Mouse (Mus musculus) MEL (cell line): ENCODE measurements around the gene Fbn1. TPM values are rescaled to one million over a fixed set of nuclear protein-coding genes. Genes with fewer than 3 reads are reported as not detected.
"Not testable (repeated sequence)": the region's sequence is repeated elsewhere in the genome, so short reads cannot be mapped to it uniquely, and the experiment has no call there.

ENCODE experiments used
- DNase-seq: peaks from one replicate; pipeline ENCODE4 v3.0.0; 2011; ENCODE audit warnings: low read depth, low spot score
- H3K27ac ChIP-seq: 2 replicates; pipeline ENCODE4 v1.5.1; 2012; ENCODE audit warnings: low read depth, mild to moderate bottlenecking, control low read depth, low read length, moderate library complexity; ENCODE audit not compliant: control insufficient read depth
- H3K27me3 ChIP-seq, 2 experiments: fragments of 150-350 bp in 1 of 2; sonication (generic) in 1 of 2; 2 replicates each; pipeline ENCODE4 v1.6.1; 2012; ENCODE audit warnings: low read length in 2 of 2, mild to moderate bottlenecking in 2 of 2, improper control_type of control experiment in 1 of 2, moderate library complexity in 1 of 2; ENCODE audit not compliant: insufficient read depth in 2 of 2, control insufficient read depth in 1 of 2
- H3K36me3 ChIP-seq, 2 experiments: 2 replicates each; pipeline ENCODE4 v1.6.1; 2012 to 2014; ENCODE audit warnings: low read length in 2 of 2, improper control_type of control experiment in 1 of 2, inconsistent platforms in 1 of 2, mild to moderate bottlenecking in 1 of 2; ENCODE audit not compliant: insufficient read depth in 2 of 2, control insufficient read depth in 1 of 2
- H3K4me1 ChIP-seq, 2 experiments: fragments of 150-350 bp in 1 of 2; sonication (generic) in 1 of 2; 2 replicates each; pipeline ENCODE4 v1.6.1; 2012; ENCODE audit warnings: low read length in 2 of 2, improper control_type of control experiment in 1 of 2, mild to moderate bottlenecking in 1 of 2; ENCODE audit not compliant: insufficient read depth in 2 of 2, control insufficient read depth in 1 of 2
- H3K4me3 ChIP-seq, 2 experiments: fragments of 150-350 bp in 1 of 2; sonication (generic) in 1 of 2; 2 replicates each; pipeline ENCODE4 v1.5.1; 2012; ENCODE audit warnings: low read depth in 2 of 2, low read length in 2 of 2, mild to moderate bottlenecking in 2 of 2, moderate library complexity in 2 of 2, control low read depth in 1 of 2, improper control_type of control experiment in 1 of 2; ENCODE audit not compliant: control insufficient read depth in 1 of 2, insufficient read depth in 1 of 2
- H3K79me2 ChIP-seq: 2 replicates; pipeline ENCODE4 v1.6.1; 2012; ENCODE audit warnings: mild to moderate bottlenecking, low read length, moderate library complexity; ENCODE audit not compliant: control insufficient read depth, poor library complexity, insufficient read depth
- H3K9ac ChIP-seq: 2 replicates; pipeline ENCODE4 v1.6.1; 2012; ENCODE audit warnings: low read depth, mild to moderate bottlenecking, control low read depth, low read length, moderate library complexity; ENCODE audit not compliant: control insufficient read depth, poor library complexity, severe bottlenecking
- H3K9me3 ChIP-seq: fragments of 150-350 bp; sonication (generic); replicated peaks from 2 replicates; pipeline ENCODE4 v1.6.1; 2012; ENCODE audit warnings: mild to moderate bottlenecking, low read length, improper control_type of control experiment, moderate library complexity; ENCODE audit not compliant: insufficient read depth
- CHD1 ChIP-seq: IDR thresholded peaks from 2 replicates; pipeline ENCODE4 v1.6.1; 2012; ENCODE audit warnings: low read depth, mild to moderate bottlenecking, inconsistent platforms, low read length, improper control_type of control experiment
- GABPA ChIP-seq: IDR thresholded peaks from 2 replicates; pipeline ENCODE4 v1.6.1; 2012; ENCODE audit warnings: low read depth, mild to moderate bottlenecking, inconsistent platforms, low read length, improper control_type of control experiment, moderate library complexity
- KAT2A ChIP-seq: conservative IDR thresholded peaks from 2 replicates; pipeline ENCODE4 v1.6.1; 2012; ENCODE audit warnings: low read depth, low read length, improper control_type of control experiment, inconsistent platforms
- MAFK ChIP-seq: IDR thresholded peaks from 2 replicates; pipeline ENCODE4 v1.6.1; 2011; ENCODE audit warnings: low read depth, mild to moderate bottlenecking, low read length, improper control_type of control experiment, borderline replicate concordance
- MEF2A ChIP-seq: IDR thresholded peaks from 2 replicates; pipeline ENCODE4 v1.6.1; 2014; ENCODE audit warnings: low read depth, mild to moderate bottlenecking, inconsistent platforms, low read length, improper control_type of control experiment; ENCODE audit not compliant: poor library complexity, insufficient replicate concordance, severe bottlenecking; ENCODE audit errors: extremely low read depth
- MYB ChIP-seq: IDR thresholded peaks from 2 replicates; pipeline ENCODE4 v1.6.1; 2011; ENCODE audit warnings: mild to moderate bottlenecking, low read depth, low read length, improper control_type of control experiment
- POLR2AphosphoS5 ChIP-seq: IDR thresholded peaks from 2 replicates; pipeline ENCODE4 v1.6.1; 2012; ENCODE audit warnings: low read depth, borderline replicate concordance, mild to moderate bottlenecking, inconsistent platforms, low read length, moderate library complexity, mixed read lengths
- TAL1 ChIP-seq: IDR thresholded peaks from 2 replicates; pipeline ENCODE4 v1.6.1; 2012; ENCODE audit warnings: mild to moderate bottlenecking, inconsistent platforms, low read length, moderate library complexity, mixed read lengths
- USF1 ChIP-seq: IDR thresholded peaks from 2 replicates; pipeline ENCODE4 v1.6.1; 2014; ENCODE audit warnings: low read depth, mild to moderate bottlenecking, inconsistent platforms, low read length, improper control_type of control experiment, moderate library complexity
- USF2 ChIP-seq, 2 experiments: IDR thresholded peaks; 2 replicates each; pipeline ENCODE4 v1.6.1; 2011 to 2012; ENCODE audit warnings: improper control_type of control experiment in 2 of 2, low read length in 2 of 2, borderline replicate concordance in 1 of 2, inconsistent platforms in 1 of 2, low read depth in 1 of 2, mild to moderate bottlenecking in 1 of 2; ENCODE audit not compliant: insufficient read depth in 1 of 2
- ZKSCAN1 ChIP-seq: IDR thresholded peaks from 2 replicates; pipeline ENCODE4 v1.6.1; 2012; ENCODE audit warnings: low read depth, mild to moderate bottlenecking, inconsistent platforms, low read length, improper control_type of control experiment, moderate library complexity
- ZMIZ1 ChIP-seq: IDR thresholded peaks from 2 replicates; pipeline ENCODE4 v1.6.1; 2012; ENCODE audit warnings: low read depth, mild to moderate bottlenecking, inconsistent platforms, low read length, improper control_type of control experiment, moderate library complexity
- polyA plus RNA-seq, 2 experiments: library from polyadenylated mRNA; stranded (reverse) in 1 of 2; unstranded in 1 of 2; fragments of >175 nt in 1 of 2; fragments of >200 nt in 1 of 2; gene quantifications; 2 replicates each; pipeline versions ENCODE4 v1.2.1 to v1.2.4; 2012; ENCODE audit warnings: low replicate concordance in 2 of 2, low read depth in 1 of 2; ENCODE audit not compliant: insufficient read length in 2 of 2, insufficient read depth in 1 of 2, missing spikeins in 1 of 2
- total RNA-seq: library from RNA; depleted of rRNA; stranded (reverse); fragments of 300-350 nt; gene quantifications from 2 replicates; pipeline ENCODE4 v1.2.3, GENCODE M21; 2012

Gene Fbn1
- total and polyA plus RNA-seq, 3 experiments: 0.01 TPM; not detected in 2

DNA sequence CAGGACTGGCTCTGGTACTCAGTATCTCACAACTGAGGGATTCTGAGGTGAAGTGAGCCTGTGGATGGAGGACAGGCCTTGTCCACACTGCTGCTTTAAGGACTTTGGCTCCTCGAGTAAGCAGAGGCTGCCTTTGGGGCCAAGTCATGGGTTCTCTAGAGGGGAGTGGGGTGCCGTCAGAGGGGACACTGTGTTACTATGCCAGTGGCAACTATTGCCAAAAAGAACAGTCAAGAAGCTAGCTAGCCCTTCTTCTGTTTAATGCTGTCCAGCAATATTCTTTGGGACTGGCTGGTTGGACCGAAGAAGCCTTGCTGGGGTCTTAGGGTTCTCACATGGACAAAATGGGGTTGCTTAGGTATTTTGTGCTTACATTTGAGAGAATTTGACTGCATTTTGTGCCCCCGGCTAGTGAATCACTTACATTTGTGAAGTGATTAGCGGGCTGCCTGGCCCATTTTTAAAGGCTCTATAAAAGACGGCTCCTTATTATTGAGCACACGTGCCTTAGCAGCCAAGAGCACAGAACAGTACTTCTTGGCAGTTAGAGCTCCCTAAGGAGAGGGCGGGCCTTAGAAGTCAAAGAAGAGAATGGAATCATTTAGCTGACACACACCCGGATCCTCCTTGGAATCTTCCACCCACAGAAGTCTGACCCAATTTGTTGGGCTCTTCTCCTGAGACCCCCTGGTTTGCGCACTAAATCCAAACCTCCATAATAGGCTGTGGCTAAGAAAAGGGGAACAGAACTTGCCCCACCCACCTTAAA lies 217.4 kb downstream of the Fbn1 start:
- H3K4me3 ChIP-seq: no peak overlapping the region
- no peaks in the 10 kb centered on the region for H3K4me1 ChIP-seq
- TF ChIP-seq USF1 (no peak), USF2 (IDR thresholded peaks at IDR 0.05; ENCODE audit: borderline replicate concordance in 1 of 2, insufficient read depth in 1 of 2, low read depth in 1 of 2, low read length in 2 of 2) (no peak), GABPA (no peak), CHD1 (no peak), MEF2A (no peak), ZKSCAN1 (no peak)

DNA sequence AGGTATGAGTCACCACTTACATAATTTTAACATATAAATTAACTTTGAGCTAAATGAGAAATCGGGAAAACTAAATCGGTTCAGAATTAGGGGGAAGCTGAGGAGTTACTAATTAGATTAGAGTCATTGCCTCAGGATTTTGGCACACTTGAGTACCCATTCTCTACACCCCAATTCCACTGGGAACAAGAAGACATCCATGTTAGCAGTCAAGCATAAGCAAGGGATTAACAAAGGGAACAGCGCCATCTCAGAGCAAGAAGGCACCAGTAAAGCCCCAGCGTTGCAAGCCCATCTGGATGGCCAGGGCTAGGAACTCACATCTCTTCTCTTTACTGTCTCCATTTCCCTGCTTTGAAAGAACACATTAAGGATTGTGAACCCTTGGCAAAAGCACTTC lies 222.0 kb downstream of the Fbn1 start:
- H3K36me3 ChIP-seq: no peaks in the 10 kb centered on the region
- no peaks in the 10 kb centered on the region for H3K79me2 ChIP-seq
- H3K4me3 ChIP-seq: no peak overlapping the region
- H3K27me3 ChIP-seq: peaks cover 0 to 4% of the 10 kb centered on the region in 2 experiments; a peak in 3 of 4 replicates
- no peaks in the 10 kb centered on the region for H3K9me3 ChIP-seq
- DNase-seq: no peak
- no peak for TF ChIP-seq ZMIZ1
- no peak for TF ChIP-seq MYB
- no peak overlapping the region for H3K9ac ChIP-seq
- H3K4me1 ChIP-seq: no peaks in the 10 kb centered on the region
- H3K27ac ChIP-seq: no peak overlapping the region

More for the DNA sequence above, 217.4 kb downstream of the Fbn1 start:
- no peaks in the 10 kb centered on the region for H3K9me3 ChIP-seq
- no peak overlapping the region for H3K27ac ChIP-seq
- H3K27me3 ChIP-seq: peaks cover 0 to 4% of the 10 kb centered on the region in 2 experiments; a peak in 3 of 4 replicates
- H3K36me3 ChIP-seq: no peaks in the 10 kb centered on the region
- H3K79me2 ChIP-seq: no peaks in the 10 kb centered on the region
- H3K9ac ChIP-seq: no peak overlapping the region
- no peak for DNase-seq

DNA sequence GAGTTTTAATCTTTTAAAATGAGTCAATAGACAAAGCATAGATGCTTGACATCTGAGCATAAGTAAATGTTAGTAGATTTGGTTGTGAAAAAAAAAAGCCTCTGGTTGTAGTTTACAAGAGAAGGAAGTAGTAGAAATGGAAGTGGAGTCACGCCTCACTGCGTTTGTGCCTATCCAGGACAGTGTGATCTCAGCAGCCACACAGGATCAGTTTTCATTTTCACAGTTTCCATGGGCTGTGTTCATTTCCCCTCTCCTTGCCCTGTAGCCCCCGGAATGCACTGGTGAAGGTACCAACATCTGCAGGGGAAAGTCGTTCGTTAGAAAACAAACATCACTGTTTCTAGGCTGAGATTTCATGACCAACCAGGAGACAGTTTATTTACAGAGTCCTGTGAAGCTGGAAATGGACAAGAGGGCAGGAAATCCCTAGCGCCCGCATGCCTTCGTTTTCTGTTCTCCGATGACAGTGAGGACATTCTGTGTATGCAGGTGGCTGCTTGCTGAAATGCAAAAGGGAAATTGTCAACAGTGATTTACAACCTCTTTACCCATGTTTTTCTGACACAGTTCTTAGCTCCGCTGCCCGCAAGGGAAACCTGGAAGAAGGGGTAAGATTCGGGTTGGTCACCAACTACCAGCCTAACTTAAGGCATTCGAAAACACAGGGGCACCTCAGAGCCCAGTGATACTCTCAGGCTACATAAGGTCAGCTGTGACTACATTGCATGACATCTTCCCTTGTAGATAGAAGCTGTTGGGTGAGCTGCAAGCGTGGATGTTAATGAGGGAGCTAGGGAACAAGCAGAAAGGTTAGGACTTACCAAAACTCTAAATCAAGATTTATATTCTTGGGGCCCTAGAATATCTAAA lies 225.2 kb downstream of the Fbn1 start:
- H3K27ac ChIP-seq: no peak overlapping the region
- TF ChIP-seq TAL1: no peak
- TF ChIP-seq GABPA: no peak
- TF ChIP-seq USF2 (IDR thresholded peaks at IDR 0.05; ENCODE audit: borderline replicate concordance in 1 of 2, insufficient read depth in 1 of 2, low read depth in 1 of 2, low read length in 2 of 2): no peak
- no peak for TF ChIP-seq POLR2AphosphoS5
- no peak for TF ChIP-seq MAFK
- no peak for TF ChIP-seq KAT2A
- H3K4me3 ChIP-seq: no peak overlapping the region
- no peaks in the 10 kb centered on the region for H3K36me3 ChIP-seq
- H3K9me3 ChIP-seq: no peaks in the 10 kb centered on the region
- no peak overlapping the region for H3K9ac ChIP-seq
- H3K27me3 ChIP-seq: peaks cover 0 to 2% of the 10 kb centered on the region in 2 experiments; a peak in 2 of 4 replicates
- no peak for DNase-seq
- H3K4me1 ChIP-seq: peaks cover 0 to 6% of the 10 kb centered on the region in 2 experiments; a peak in 1 of 4 replicates
- no peaks in the 10 kb centered on the region for H3K79me2 ChIP-seq

DNA sequence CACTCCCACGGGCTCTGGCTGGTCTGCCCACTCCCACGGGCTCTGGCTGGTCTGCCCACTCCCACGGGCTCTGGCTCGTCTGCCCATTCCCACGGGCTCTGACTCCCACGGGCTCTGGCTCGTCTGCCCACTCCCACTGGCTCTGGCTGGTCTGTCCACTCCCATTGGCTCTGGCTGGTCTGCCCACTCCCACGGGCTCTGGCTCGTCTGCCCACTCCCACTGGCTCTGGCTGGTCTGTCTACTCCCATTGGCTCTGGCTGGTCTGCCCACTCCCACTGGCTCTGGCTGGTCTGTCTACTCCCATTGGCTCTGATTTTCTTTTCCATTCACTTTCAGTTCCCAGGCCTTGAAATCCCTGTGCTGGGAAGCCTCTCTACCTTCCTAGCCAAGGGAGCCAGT lies 227.8 kb downstream of the Fbn1 start:
- H3K79me2 ChIP-seq, H3K36me3 ChIP-seq, H3K4me3 ChIP-seq, H3K27ac ChIP-seq, H3K27me3 ChIP-seq, H3K9me3 ChIP-seq, H3K9ac ChIP-seq, DNase-seq, H3K4me1 ChIP-seq: not testable (repeated sequence)
